ENCODE assay signal across 9 mouse cellular contexts in genomic region chr5:118981046-118981445, GRCm38 (mm10).
DNase-seq lines count a peak whose midpoint lies in the region; TF ChIP-seq lines count a peak whose summit lies in the region.
"Had no signal": no experiment of that assay in that cellular context is flagged by ENCODE, and none has a peak within 500 bp of the region (broad histone marks: within the 10 kb centered on the region; RNA-seq: fewer than 3 reads in every experiment).

No protein-coding gene starts in this region.

- peak overlapping the region; percentile 65 for H3K4me3 ChIP-seq in testis, adult 2 months (ENCODE audit: control insufficient read depth, low read depth, low read length)
- H3K4me3 ChIP-seq: stomach, embryonic 15.5 days had no signal

- no peaks in the 10 kb centered on the region for H3K36me3 ChIP-seq in testis, adult 2 months (ENCODE audit: control insufficient read depth, insufficient read depth, low read length)
- H3K36me3 ChIP-seq: stomach, embryonic 15.5 days had no signal

- TF ChIP-seq POLR2A in testis, adult 2 months (IDR thresholded peaks at IDR 0.05; ENCODE audit: control insufficient read depth, low read depth, low read length) = no peak

- H3K27ac ChIP-seq in testis, adult 2 months (ENCODE audit: control insufficient read depth, insufficient read depth, low read depth, low read length) = no peak overlapping the region
- H3K27ac ChIP-seq: macrophage; stomach, embryonic 15.5 days had no signal

- H3K27me3 ChIP-seq in testis, adult 2 months (ENCODE audit: control insufficient read depth, insufficient read depth, low read length) = peaks cover 4% of the 10 kb centered on the region; the same call in 1 of the 2 replicates
- H3K27me3 ChIP-seq: stomach, embryonic 15.5 days had no signal

- DNase-seq in testis, postnatal 10 days (ENCODE audit: low spot score) = no peak
- DNase-seq in heart, adult 9 months (ENCODE audit: low spot score in 2 of 2) = peak; percentile 71 to 85
- peak; percentile 39 to 77 for DNase-seq in kidney, postnatal 25 days
- DNase-seq in left cerebral cortex, adult 11 months (ENCODE audit: low spot score) = no peak
- no peak for DNase-seq in cerebellum, adult 9-11 months
- no peak for DNase-seq in cerebellum, postnatal 14 days

- TF ChIP-seq CTCF in testis, adult 2 months (IDR thresholded peaks at IDR 0.05; ENCODE audit: control insufficient read depth, insufficient read depth, insufficient replicate concordance, low read depth, low read length) = no peak

- H3K4me1 ChIP-seq in testis, adult 2 months (ENCODE audit: control insufficient read depth, insufficient read depth, low read length) = peaks cover 6% of the 10 kb centered on the region
- H3K4me1 ChIP-seq: stomach, embryonic 15.5 days had no signal

Comparison
In these comparisons a context has a peak if more than half of its experiments do, and no peak if none do; other contexts are left out.
1. DNase-seq: peak in heart, adult 9 months (2 of 2) and kidney, postnatal 25 days (2 of 2); none in testis, postnatal 10 days (single experiment), left cerebral cortex, adult 11 months (single experiment), cerebellum, adult 9-11 months (single experiment) and cerebellum, postnatal 14 days (0 of 2).